Mouse (Mus musculus) retina, embryonic 14.5 days (tissue): Measurements from ENCODE around the gene Rabgap1l.
A peak's percentile ranks its signal among the peaks of the same experiment; 100 is the strongest.
"Not testable (repeated sequence)": the region's sequence is repeated elsewhere in the genome, so short reads cannot be mapped to it uniquely, and the experiment has no call there.

Source experiments
- DNase-seq: peaks from one replicate; pipeline ENCODE4 v3.0.0-alpha.2; 2015; ENCODE audit warnings: low spot score

Rabgap1l gene

GRCm38 (mm10) chr1:160485731-160486130 lies 307.3 kb downstream of the Rabgap1l start:
- peak; percentile 61 for DNase-seq

DNA sequence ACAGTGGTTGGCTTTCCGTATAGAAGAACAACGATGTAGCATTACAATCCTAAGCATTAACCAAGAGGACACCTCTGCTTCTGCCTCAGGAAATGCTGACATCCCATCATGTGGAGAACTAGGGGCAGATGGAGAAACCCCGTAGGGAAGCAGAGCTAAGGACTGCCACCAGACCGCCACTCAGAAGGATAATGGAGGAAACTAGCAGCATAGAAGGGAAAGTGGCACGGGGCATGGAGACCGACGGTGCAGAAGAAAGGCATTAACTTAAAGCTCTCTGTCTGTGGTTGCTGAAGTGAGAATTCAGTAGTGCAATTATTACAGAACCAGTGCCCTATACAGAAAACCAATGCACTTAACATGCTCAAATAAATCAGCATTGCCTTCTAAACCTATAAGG lies 308.0 kb downstream of the Rabgap1l start:
- DNase-seq, result peak; percentile 65

GRCm38 (mm10) chr1:160481643-160482042 lies 311.4 kb downstream of the Rabgap1l start:
- DNase-seq, result no peak

DNA sequence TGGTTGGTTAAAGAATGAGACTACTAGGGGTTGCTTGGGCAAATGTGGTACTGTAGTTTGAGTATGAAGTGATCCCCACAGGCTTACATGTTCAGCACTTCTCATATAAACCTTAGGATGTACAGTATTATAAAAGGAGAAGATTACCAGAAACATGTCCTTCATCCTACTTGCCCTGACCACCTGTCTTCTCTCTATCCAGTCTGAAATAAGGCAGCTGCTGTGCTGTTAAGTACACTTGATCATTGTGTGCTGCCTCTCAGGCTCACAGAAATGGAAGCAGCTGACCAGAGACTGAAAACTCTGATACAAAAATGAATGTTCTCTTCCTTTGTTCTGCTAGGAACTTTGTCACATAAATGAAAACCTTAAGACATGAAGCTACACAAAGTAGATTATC lies 325.6 kb downstream of the Rabgap1l start:
- no peak for DNase-seq

GRCm38 (mm10) chr1:160465186-160465585 lies 327.8 kb downstream of the Rabgap1l start:
- DNase-seq, result no peak

- no peak for DNase-seq
Observed at GRCm38 (mm10) chr1:160464148-160464547, 328.9 kb downstream of the Rabgap1l start.

- DNase-seq, result no peak
Observed at GRCm38 (mm10) chr1:160460346-160460745, 332.7 kb downstream of the Rabgap1l start.

GRCm38 (mm10) chr1:160451663-160452062 lies 341.3 kb downstream of the Rabgap1l start:
- DNase-seq, result no peak

GRCm38 (mm10) chr1:160448681-160449080 lies 344.3 kb downstream of the Rabgap1l start:
- DNase-seq, result no peak

- no peak for DNase-seq
Observed at GRCm38 (mm10) chr1:160446823-160447222, 346.2 kb downstream of the Rabgap1l start.

GRCm38 (mm10) chr1:160443506-160443905 lies 349.5 kb downstream of the Rabgap1l start:
- DNase-seq, result no peak

GRCm38 (mm10) chr1:160441679-160442078 lies 351.3 kb downstream of the Rabgap1l start:
- no peak for DNase-seq

GRCm38 (mm10) chr1:160441161-160441560 lies 351.9 kb downstream of the Rabgap1l start:
- no peak for DNase-seq

DNA sequence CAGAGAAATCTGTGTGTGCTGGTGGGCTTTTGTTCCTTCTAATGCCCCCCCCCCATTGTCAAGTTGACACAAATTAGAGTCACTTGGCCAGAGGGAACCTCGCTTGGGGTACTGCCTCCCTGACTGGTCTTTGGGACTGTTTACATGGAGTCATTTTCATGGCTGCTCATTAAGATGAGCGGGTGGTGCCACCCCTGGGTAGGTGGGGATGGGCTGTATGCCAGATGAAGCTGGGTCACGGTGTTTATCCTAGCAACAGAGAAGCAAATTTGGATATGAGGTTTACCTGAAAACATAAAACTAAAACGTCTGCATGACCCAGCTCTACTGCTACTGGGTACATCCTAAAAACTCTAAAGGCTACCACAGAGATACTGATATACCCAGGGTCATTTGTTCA lies 354.2 kb downstream of the Rabgap1l start:
- DNase-seq, result no peak

GRCm38 (mm10) chr1:160417196-160417854 lies 375.7 kb downstream of the Rabgap1l start:
- no peak for DNase-seq

DNA sequence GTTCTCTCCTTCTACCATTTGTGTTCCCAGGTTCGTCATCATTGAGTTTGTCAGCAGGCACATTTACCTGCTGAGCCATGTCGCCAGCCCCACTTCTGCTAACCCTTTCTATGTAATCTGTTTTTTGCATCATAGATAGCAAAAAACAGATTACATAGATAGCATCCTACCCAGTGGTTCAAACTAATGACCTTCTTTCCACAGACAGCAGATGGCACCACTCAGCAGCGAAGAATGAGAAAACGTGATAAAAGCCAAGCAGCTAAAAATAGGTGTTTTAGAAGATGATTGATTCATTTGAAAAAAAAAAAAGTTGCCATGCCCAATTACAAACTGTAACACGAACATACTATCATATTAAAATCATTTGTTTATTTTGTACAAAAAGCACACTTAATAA lies 382.2 kb downstream of the Rabgap1l start:
- peak; percentile 45 for DNase-seq

DNA sequence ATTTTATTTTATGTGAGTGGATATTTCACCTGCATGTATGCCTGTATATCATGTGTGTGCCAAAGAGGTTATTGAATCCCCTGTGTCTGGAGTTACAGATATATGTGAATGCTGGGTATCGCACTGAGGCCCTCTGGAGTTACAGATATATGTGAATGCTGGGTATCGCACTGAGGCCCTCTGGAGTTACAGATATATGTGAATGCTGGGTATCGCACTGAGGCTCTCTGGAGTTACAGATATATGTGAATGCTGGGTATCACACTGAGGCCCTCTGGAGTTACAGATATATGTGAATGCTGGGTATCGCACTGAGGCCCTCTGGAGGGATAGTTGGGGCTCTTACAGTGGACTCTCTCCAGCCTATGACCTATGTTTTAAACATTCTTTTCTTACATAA lies 383.3 kb downstream of the Rabgap1l start:
- not testable (repeated sequence) for DNase-seq

GRCm38 (mm10) chr1:160409123-160409522 lies 383.9 kb downstream of the Rabgap1l start:
- DNase-seq, result no peak

DNA sequence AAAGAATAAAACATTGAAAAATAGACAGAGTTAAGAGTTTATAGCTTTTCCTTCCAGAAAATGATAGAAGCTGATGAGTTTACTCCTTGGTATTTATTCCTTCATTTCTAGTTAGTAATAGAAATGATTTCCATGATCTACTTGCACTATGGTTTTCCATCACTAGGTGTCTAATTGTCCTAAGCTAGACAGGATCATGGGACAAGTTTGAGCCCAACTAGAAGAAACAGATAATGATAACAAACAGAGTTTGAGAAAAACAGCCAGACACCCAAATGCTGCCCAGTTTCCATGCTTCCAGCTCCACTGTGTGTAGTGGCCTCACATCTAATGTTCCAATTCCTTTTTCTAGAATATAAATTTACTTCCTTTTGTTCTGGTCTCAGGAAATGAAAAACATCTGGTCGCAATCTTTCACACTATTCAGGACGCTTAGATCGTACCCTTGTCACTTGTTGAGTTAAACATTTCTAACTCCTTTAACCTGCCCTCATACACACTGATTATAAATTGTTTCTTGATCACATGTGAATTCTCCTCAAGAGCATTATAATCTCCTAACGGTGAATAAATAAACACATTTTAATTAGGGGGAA lies 384.6 kb downstream of the Rabgap1l start:
- DNase-seq, result no peak

DNA sequence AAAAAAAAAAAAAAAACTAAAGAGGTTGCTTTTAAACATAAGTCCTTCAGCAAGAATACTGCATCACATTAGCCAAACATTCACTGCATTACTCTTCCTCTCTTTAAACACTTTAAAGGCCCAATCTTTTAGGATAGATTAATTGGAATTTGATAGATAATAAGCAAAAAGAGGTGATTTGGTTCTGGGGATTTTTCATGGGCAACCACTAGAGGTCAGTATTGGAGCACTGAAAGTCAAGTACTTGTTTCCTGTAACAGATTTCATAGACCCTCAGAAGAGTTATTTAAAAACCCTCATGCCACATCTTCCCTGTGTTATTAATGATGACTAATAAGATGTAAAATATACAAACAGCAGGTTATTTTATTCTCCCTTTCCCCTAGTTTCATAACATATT lies 393.6 kb downstream of the Rabgap1l start:
- DNase-seq, result peak; percentile 83

DNA sequence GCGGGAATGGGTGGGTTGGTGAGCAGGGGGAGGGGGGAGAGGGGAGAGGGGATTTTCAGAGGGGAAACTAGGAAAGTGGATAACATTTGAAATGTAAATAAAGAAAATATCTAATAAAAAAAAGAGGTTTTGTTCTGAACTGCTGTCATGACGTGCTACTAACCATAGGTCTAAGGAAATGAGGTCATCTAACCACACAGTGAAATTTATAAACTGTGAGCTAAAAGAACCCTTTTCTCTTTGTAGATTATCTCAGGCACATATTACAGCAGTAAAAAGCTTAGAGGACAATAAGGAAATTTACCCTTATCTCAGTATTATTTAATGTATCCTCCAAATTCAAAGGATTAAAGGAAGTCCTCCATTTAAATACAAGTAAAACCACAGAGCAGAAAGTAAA lies 396.0 kb downstream of the Rabgap1l start:
- DNase-seq, result no peak

GRCm38 (mm10) chr1:160387446-160387845 lies 405.6 kb downstream of the Rabgap1l start:
- no peak for DNase-seq

DNA sequence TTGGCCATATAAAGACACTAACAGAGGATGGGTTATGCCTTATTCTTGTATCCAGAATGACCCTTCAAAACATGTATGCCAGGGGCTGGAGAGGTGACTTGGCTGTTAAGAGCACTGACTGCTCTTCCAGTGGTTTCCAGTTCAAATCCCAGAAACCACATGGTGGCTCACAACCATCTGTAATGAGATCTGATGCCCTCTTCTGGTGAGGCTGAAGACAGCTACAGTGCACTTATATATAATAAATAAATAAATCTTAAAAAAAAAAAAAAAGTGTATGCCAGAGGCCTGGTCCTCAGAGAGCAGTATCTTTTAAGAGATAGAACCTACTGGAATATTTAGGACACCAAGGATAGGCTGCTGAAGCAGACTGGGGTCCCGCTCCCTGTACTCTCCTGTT lies 414.6 kb downstream of the Rabgap1l start:
- DNase-seq, result no peak
